Mouse (Mus musculus) c-Kit-positive CD71-positive TER-119-negative erythroid progenitor cells, embryonic 14.5 days (primary cell): Measurements from ENCODE around the gene Zdhhc14.

Source experiments
- DNase-seq: peaks from one replicate; pipeline ENCODE4 v3.0.0-alpha.2; 2013; ENCODE audit warnings: low read depth

The Zdhhc14 gene

GRCm38 (mm10) chr17:5554573-5554972, 62.2 kb downstream of the Zdhhc14 start:
- DNase-seq: no peak

GRCm38 (mm10) chr17:5556568-5556967, 64.2 kb downstream of the Zdhhc14 start:
- DNase-seq: no peak

DNA sequence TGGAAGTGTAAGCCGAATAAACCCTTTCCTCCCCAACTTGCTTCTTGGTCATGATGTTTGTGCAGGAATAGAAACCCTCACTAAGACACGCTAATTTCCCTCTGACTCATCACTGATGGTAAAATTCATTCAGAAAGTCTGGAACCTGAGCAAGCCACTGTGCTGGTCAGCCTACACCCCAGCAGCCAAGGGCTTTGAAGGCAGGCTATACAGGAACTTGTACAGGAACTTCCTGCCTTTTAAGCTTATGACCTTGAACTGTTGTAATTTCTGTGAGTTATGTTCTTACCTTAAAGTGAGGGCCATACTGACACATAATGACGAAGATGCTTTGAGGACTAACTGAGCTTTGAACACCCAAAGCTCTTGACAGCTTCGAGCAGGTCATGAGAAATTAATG, 67.9 kb downstream of the Zdhhc14 start:
- no peak for DNase-seq

DNA sequence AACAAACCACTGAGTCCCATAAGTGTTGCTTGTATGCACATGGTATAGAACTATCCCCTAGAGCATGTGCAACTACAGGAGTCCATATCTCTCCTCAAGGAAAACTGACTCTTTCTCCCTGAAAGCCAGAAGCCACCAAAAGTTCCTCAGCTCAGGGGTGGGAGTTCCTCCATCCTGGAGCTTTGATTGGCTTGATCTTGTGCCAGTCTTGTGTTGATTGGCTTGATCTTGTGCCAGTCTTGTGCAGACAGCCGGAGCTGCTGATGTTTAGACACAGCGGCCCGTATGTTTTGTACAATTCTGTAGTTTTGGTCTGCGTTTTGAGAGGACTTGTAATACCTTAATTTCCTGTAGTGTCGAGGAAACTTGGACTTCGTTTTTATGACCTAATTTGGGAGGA, 70.8 kb downstream of the Zdhhc14 start:
- DNase-seq: no peak

DNA sequence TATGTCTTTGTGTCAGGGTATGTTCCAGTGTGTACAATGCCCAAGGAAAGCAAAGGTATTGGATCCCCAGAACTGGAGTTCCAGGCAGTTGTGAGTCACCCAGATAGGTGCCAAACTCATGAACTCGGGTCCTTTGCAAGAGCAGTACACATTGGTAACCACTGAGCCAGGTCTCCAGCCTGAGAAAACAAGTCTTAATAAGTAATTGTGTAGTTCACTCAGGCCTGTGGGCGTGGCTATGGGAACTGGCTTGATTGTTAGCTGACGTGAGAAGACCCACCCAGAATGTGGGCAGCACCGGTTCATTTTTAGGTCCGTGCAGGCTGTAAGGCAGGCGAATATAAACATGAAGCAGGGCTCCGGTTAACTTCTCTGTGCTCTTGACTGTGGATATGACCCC, 73.6 kb downstream of the Zdhhc14 start:
- peak; percentile 8 for DNase-seq

DNA sequence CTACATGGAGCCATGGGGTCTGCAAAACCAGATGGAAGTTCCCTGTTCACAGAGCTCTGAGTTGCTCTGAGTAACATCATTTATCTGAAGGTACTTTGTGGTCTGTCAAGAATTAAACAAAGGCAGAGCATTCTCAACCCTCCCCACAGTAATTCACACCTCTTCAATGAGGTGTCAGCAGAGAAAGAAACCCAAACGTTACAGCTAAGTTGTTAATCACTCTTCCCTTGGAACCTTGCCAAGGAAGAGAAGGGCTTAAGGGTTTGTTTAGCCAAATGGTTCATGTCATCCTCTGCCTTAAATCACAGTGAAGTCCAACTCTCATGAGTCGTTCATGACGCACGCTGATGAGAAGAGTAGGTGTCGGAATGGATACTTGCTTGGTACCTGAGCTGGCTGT, 75.6 kb downstream of the Zdhhc14 start:
- no peak for DNase-seq

- no peak for DNase-seq
Measured at GRCm38 (mm10) chr17:5569131-5570030, 77.0 kb downstream of the Zdhhc14 start.

DNA sequence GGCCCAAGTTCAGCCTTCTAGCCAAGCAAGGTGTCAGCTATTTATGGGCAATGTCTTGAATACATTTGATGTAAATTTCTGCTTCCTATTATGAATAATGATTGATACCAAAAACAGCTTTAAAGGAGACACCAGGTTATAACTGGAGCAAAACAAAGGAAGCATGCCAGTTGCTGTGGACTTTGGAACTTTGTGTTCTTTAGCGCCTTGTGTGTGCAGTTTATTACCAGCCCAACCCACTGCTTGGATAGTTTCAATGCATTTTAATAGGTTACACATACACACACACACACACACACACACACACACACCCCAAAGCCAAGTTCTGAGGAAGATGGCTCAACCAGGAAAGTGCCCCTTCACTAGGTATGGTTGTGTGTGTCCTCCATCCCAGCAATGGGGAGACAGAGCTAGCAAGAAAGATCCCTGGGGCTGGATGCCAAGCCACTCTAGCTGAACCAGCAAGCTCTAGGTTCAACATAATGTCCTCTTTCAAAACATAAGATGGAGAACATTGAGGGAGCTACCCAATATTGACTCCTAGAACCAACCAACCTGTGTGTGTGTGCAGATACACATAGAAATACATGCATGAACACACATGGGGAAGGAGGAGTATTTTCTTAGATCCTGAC, 79.9 kb downstream of the Zdhhc14 start:
- DNase-seq: no peak

- no peak for DNase-seq
Measured at GRCm38 (mm10) chr17:5572745-5573420, 80.5 kb downstream of the Zdhhc14 start.

DNA sequence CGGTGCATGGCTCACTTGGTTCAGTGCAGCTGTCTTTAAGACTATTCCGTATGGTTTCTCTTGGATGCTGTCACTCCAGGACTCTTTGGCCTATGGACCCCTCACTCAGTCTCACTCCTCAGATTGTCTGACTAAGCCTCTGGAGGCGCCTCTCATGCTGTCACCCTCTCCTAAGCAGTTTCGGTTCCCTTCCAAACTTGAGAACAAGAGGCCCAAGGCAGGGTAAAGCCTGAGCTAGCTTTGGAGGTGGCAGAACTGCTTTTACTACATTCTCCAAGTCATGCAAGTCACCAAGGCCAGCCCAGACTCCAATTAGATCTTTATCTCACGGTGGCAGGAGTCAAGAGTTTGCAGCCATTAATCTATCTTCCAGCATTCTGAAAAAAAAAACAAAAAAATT, 82.3 kb downstream of the Zdhhc14 start:
- DNase-seq: no peak

- no peak for DNase-seq
Measured at GRCm38 (mm10) chr17:5575518-5575917, 83.2 kb downstream of the Zdhhc14 start.

GRCm38 (mm10) chr17:5582232-5582631, 89.9 kb downstream of the Zdhhc14 start:
- DNase-seq: no peak

DNA sequence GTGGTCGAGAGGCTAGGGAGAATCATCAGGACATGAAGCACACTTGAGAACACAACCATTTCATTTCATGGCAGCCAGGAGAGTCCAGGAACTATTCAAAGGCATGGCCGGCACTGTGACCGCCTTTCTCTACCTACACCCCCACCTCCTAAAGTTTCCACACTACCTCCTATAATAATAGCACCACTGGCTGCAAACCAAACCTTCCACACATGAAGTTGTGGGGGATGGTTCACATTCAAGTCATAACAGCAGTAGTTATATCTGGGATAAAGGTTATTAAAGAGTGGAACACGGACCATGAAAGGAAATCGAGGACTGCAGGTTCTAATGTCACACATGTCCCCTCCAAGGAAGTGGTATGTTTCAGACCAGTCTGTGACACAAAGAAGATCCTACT, 90.6 kb downstream of the Zdhhc14 start:
- no peak for DNase-seq

- no peak for DNase-seq
Measured at GRCm38 (mm10) chr17:5583472-5584145, 91.3 kb downstream of the Zdhhc14 start.

GRCm38 (mm10) chr17:5591604-5592209, 99.3 kb downstream of the Zdhhc14 start:
- DNase-seq: no peak

- no peak for DNase-seq
Measured at GRCm38 (mm10) chr17:5593071-5593470, 100.7 kb downstream of the Zdhhc14 start.

DNA sequence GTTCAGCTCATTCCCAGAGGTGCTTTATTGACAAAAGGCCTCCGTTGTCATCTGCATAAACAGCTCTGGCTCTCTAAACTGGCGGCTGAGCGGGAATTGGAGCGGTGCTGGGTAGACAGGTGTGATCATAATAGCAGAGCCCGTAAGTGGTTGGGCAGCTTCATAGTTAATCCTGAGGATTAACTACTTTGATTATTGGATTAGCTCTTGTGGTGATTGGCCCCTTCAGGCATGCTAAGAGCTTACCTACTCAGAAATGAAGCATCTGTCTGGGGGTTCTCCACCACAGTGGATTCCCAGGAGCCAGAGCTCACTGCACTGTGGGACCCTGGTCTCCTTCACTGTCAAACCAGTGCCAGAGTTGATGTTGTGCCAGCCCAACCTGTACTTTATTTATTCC, 102.7 kb downstream of the Zdhhc14 start:
- DNase-seq: no peak

DNA sequence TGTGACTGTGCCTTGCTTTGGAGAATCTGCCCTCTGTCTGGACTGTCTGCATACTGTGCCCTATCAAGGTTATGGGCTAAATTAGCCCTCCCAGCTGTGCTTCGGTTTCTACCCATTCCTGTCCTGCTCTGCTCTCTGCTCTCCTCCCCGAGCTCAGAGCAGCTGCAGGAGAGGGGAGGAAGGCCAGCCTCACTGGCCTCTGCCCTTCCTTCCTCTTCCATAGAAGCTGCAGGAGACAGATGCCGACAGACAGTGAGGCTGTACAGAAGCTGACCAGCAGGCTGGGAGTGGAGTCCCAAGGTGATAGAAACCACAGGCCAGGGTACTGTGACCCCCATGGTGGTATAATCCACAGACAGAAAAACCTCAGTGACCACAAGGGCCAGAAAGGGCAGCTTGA, 104.1 kb downstream of the Zdhhc14 start:
- DNase-seq: no peak

DNA sequence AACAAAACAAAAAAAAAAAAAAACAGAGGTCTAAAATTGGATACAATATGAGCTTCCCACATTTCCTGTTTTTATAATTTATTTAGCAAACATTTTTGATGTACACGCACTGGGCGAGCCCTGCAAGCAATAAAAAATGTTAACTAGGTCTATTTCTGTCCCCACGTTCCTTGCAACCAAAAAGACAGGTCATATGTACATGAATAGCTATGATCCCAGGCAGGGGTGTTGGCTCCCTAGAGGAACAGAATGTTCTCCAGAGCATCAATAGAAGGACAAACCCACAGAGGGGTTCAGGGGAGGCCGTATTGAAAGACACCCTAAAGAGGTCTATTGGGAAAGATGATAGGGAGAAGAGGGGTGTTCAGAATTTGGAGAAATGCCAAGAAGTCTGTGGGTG, 106.6 kb downstream of the Zdhhc14 start:
- DNase-seq: no peak

DNA sequence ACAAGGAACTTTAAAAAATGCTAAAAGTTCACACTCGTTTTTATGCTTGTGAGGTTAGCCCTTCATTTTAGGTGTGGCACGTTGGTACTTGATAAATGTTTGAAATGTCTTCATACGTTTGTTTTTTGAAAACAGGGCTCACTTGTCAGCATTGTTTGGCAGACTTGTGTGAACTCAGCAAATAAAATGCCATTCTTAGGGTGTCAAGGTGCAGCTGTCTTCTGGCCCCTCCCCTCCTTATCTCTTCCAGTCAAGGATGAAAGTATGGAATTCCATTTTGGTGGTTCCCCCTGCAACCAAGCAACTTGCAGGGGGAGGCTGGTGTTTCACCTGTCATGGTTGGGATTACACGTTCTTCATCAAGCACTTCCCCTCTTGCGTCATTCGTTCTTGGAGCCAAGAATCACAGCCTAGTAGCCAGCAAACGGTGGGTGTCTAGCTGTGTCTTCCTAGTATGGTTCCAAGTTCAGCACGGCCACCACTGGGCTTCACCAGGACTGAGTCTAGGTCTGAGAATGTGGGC, 108.2 kb downstream of the Zdhhc14 start:
- DNase-seq: no peak

DNA sequence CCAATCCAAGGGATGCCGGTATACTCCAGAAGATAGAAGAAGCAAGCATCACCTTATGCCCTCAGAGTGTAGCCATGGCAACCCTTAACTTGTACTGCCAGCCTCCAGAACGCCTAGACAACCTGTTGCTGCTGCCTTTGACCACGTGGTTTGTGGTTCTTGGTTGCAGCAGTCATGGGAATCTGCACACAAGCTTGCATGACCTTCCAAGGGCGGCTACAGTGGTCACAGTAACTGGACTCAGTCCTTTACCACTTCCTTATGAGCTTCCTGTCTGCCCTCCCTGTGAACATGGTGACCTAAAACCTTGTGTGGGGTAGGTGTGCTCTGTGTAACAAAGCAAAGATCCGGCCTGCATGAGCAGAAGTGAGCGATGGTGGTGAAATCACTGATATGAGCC, 109.6 kb downstream of the Zdhhc14 start:
- no peak for DNase-seq

- DNase-seq: no peak
Measured at GRCm38 (mm10) chr17:5606151-5606591, 113.8 kb downstream of the Zdhhc14 start.
